Mouse (Mus musculus): Measurements from ENCODE around the gene Gpr55.
"Not testable (repeated sequence)": the region's sequence is repeated elsewhere in the genome, so short reads cannot be mapped to it uniquely, and the experiment has no call there.

Gpr55 gene

GRCm38 (mm10) chr1:85960873-85961272 is at the start of gene Gpr55:
TSS of gene Gpr55 (minus strand) at chr1:85961007.
- peak; percentile 13 for DNase-seq

GRCm38 (mm10) chr1:86007778-86008177 is 47.0 kb upstream of the Gpr55 start:
- DNase-seq: peak; percentile 92

- DNase-seq: no peak
Measured at GRCm38 (mm10) chr1:86006040-86006439, 45.2 kb upstream of the Gpr55 start.

GRCm38 (mm10) chr1:86005540-86005939 is 44.7 kb upstream of the Gpr55 start:
- DNase-seq: no peak

- DNase-seq: no peak
Measured at GRCm38 (mm10) chr1:85999853-86000570, 39.2 kb upstream of the Gpr55 start.

- no peak for DNase-seq
Measured at GRCm38 (mm10) chr1:85998012-85998411, 37.2 kb upstream of the Gpr55 start.

- DNase-seq: no peak
Measured at GRCm38 (mm10) chr1:85997221-85997620, 36.4 kb upstream of the Gpr55 start.

GRCm38 (mm10) chr1:85993541-85993940 is 32.7 kb upstream of the Gpr55 start:
- no peak for DNase-seq

- no peak for DNase-seq
Measured at GRCm38 (mm10) chr1:85992175-85992574, 31.4 kb upstream of the Gpr55 start.

GRCm38 (mm10) chr1:85988882-85989281 is 28.1 kb upstream of the Gpr55 start:
- DNase-seq: not testable (repeated sequence)

GRCm38 (mm10) chr1:85988351-85988750 is 27.5 kb upstream of the Gpr55 start:
- DNase-seq: no peak

- no peak for DNase-seq
Measured at GRCm38 (mm10) chr1:85985784-85986183, 25.0 kb upstream of the Gpr55 start.

- peak; percentile 12 for DNase-seq
Measured at GRCm38 (mm10) chr1:85981738-85982357, 21.0 kb upstream of the Gpr55 start.

- no peak for DNase-seq
Measured at GRCm38 (mm10) chr1:85977709-85978108, 16.9 kb upstream of the Gpr55 start.

- no peak for DNase-seq
Measured at GRCm38 (mm10) chr1:85973468-85973877, 12.7 kb upstream of the Gpr55 start.

- no peak for DNase-seq
Measured at GRCm38 (mm10) chr1:85972341-85972740, 11.5 kb upstream of the Gpr55 start.

GRCm38 (mm10) chr1:85971070-85971469 is 10.3 kb upstream of the Gpr55 start:
- DNase-seq: no peak

- DNase-seq: no peak
Measured at GRCm38 (mm10) chr1:85969519-85969918, 8.7 kb upstream of the Gpr55 start.

GRCm38 (mm10) chr1:85969081-85969480 is 8.3 kb upstream of the Gpr55 start:
- no peak for DNase-seq

- DNase-seq: no peak
Measured at GRCm38 (mm10) chr1:85965856-85966255, 5.0 kb upstream of the Gpr55 start.

- DNase-seq: no peak
Measured at GRCm38 (mm10) chr1:85962081-85962480, 1.3 kb upstream of the Gpr55 start.

- DNase-seq: no peak
Measured at GRCm38 (mm10) chr1:85959889-85960276, 924 bp downstream of the Gpr55 start.

GRCm38 (mm10) chr1:85959129-85959888 is 1.5 kb downstream of the Gpr55 start:
- DNase-seq: no peak

Data from lung, postnatal 10 days (tissue).